In genomic region chr11:85613586-85613985, GRCm38 (mm10) we compare ENCODE assay signal across 31 mouse cellular contexts.
A peak's percentile ranks its signal among the peaks of the same experiment; 100 is the strongest.
DNase-seq lines count a peak whose midpoint lies in the region; ATAC-seq and TF ChIP-seq lines count a peak whose summit lies in the region.
"Had no signal": no experiment of that assay in that cellular context is flagged by ENCODE, and none has a peak within 500 bp of the region (broad histone marks: within the 10 kb centered on the region; RNA-seq: fewer than 3 reads in every experiment).

No protein-coding gene starts in this region.

- WGBS in kidney, adult 2 months, result 44% methylated on average over 3 of the region's 3 CpGs
- WGBS in lung, embryonic 14.5 days, result 44% methylated on average over 3 of the region's 3 CpGs
- WGBS in lung, adult 2 months, result 69% methylated on average over 3 of the region's 3 CpGs
- 71% methylated on average over 3 of the region's 3 CpGs for WGBS in embryonic facial prominence, embryonic 10.5 days

- H3K4me2 ChIP-seq in lung, embryonic 14.5 days, result no peak overlapping the region
- H3K4me2 ChIP-seq: embryonic facial prominence, embryonic 15.5 days; forebrain, embryonic 12.5 days; heart, embryonic 11.5 days; hindbrain, embryonic 15.5 days; limb, embryonic 15.5 days; neural tube, embryonic 12.5 days had no signal

- no peak for ATAC-seq in lung, embryonic 14.5 days (ENCODE audit: insufficient read depth)
- ATAC-seq: CD4-positive, CD25-positive, alpha-beta regulatory T cell, adult 4 months; forebrain, postnatal 0 days; inflammation-experienced regulatory T-cells, adult 6 months had no signal

- no peaks in the 10 kb centered on the region for H3K27me3 ChIP-seq in kidney, adult 2 months (replicated peaks; ENCODE audit: control insufficient read depth, insufficient read depth, low read length)
- no peaks in the 10 kb centered on the region for H3K27me3 ChIP-seq in lung, embryonic 14.5 days (ENCODE audit: insufficient read depth, low read length)
- H3K27me3 ChIP-seq in embryonic facial prominence, embryonic 10.5 days (replicated peaks; ENCODE audit: low read depth, poor library complexity, severe bottlenecking), result peaks cover 4% of the 10 kb centered on the region; the same call in 1 of the 2 replicates
- H3K27me3 ChIP-seq: embryonic facial prominence, embryonic 15.5 days; hindbrain, embryonic 15.5 days; limb, embryonic 15.5 days; neural tube, embryonic 12.5 days had no signal

- DNase-seq in adrenal gland, postnatal 14 days, result peak; percentile 13
- DNase-seq in adrenal gland, postnatal 25 days, result no peak
- DNase-seq in kidney, adult 2 months, result peak; percentile 56
- DNase-seq in kidney, adult 18-20 months, result no peak
- no peak for DNase-seq in lung, embryonic 14.5 days
- no peak for DNase-seq in lung, adult 2 months
- DNase-seq in embryonic facial prominence, embryonic 10.5 days (ENCODE audit: low spot score), result no peak
- DNase-seq: cerebellum, adult 2 months; cerebellum, postnatal 14 days; forebrain, postnatal 0 days; gastrocnemius, postnatal 10 days; heart, postnatal 10 days; layer of hippocampus, adult 9-11 months; lung, postnatal 14 days; right cerebral cortex, adult 18-20 months; spleen, adult 18-20 months; thymus, adult 2 months; thymus, postnatal 36 days had no signal

- H3K9me3 ChIP-seq in lung, embryonic 14.5 days (ENCODE audit: low read depth, low read length), result no peaks in the 10 kb centered on the region
- no peaks in the 10 kb centered on the region for H3K9me3 ChIP-seq in embryonic facial prominence, embryonic 10.5 days
- H3K9me3 ChIP-seq: embryonic facial prominence, embryonic 15.5 days; forebrain, embryonic 12.5 days; hindbrain, embryonic 10.5 days; hindbrain, embryonic 15.5 days; limb, embryonic 10.5 days; limb, embryonic 15.5 days; midbrain, embryonic 10.5 days; neural tube, embryonic 12.5 days had no signal

- peak overlapping the region; percentile 22; the same call in 1 of the 2 replicates for H3K27ac ChIP-seq in kidney, adult 2 months (ENCODE audit: insufficient read depth, low read depth, low read length)
- H3K27ac ChIP-seq in lung, embryonic 14.5 days (ENCODE audit: low read depth), result peak overlapping the region; percentile 22; the same call in 1 of the 2 replicates
- H3K27ac ChIP-seq in embryonic facial prominence, embryonic 10.5 days (replicated peaks), result peak overlapping the region; percentile 55; the same call in 1 of the 2 replicates
- H3K27ac ChIP-seq: embryonic facial prominence, embryonic 15.5 days; forebrain, embryonic 12.5 days; hindbrain, embryonic 10.5 days; hindbrain, embryonic 15.5 days; limb, embryonic 10.5 days; limb, embryonic 15.5 days; liver, embryonic 14.5 days; midbrain, embryonic 10.5 days; neural tube, embryonic 12.5 days had no signal

- H3K36me3 ChIP-seq in kidney, adult 2 months (ENCODE audit: control insufficient read depth, insufficient read depth, low read length), result no peaks in the 10 kb centered on the region
- H3K36me3 ChIP-seq in lung, embryonic 14.5 days (ENCODE audit: insufficient read depth), result no peaks in the 10 kb centered on the region
- H3K36me3 ChIP-seq in embryonic facial prominence, embryonic 10.5 days (replicated peaks), result no peaks in the 10 kb centered on the region
- H3K36me3 ChIP-seq: embryonic facial prominence, embryonic 15.5 days; forebrain, embryonic 12.5 days; hindbrain, embryonic 10.5 days; hindbrain, embryonic 15.5 days; limb, embryonic 10.5 days; limb, embryonic 15.5 days; midbrain, embryonic 10.5 days; neural tube, embryonic 12.5 days had no signal

- H3K9ac ChIP-seq in lung, embryonic 14.5 days, result no peak overlapping the region
- H3K9ac ChIP-seq: embryonic facial prominence, embryonic 15.5 days; forebrain, embryonic 12.5 days; forebrain, postnatal 0 days; hindbrain, embryonic 15.5 days; limb, embryonic 15.5 days; liver, embryonic 14.5 days; neural tube, embryonic 12.5 days had no signal

- peaks cover 8% of the 10 kb centered on the region for H3K4me1 ChIP-seq in kidney, adult 2 months (ENCODE audit: control insufficient read depth, insufficient read depth, low read length)
- H3K4me1 ChIP-seq in lung, embryonic 14.5 days (ENCODE audit: insufficient read depth), result peaks cover 42% of the 10 kb centered on the region
- peaks cover 9% of the 10 kb centered on the region for H3K4me1 ChIP-seq in lung, adult 2 months (ENCODE audit: control insufficient read depth, insufficient read depth, low read length)
- peaks cover 79% of the 10 kb centered on the region for H3K4me1 ChIP-seq in embryonic facial prominence, embryonic 10.5 days
- H3K4me1 ChIP-seq: hindbrain, embryonic 15.5 days; neural tube, embryonic 12.5 days had no signal

- H3K4me3 ChIP-seq in kidney, adult 2 months (ENCODE audit: insufficient read depth, low read depth, low read length), result no peak overlapping the region
- H3K4me3 ChIP-seq in lung, embryonic 14.5 days (ENCODE audit: low read depth, low read length), result no peak overlapping the region
- no peak overlapping the region for H3K4me3 ChIP-seq in lung, adult 2 months (replicated peaks; ENCODE audit: extremely low read depth, low read depth, low read length)
- H3K4me3 ChIP-seq in embryonic facial prominence, embryonic 10.5 days, result no peak overlapping the region
- H3K4me3 ChIP-seq: embryonic facial prominence, embryonic 15.5 days; forebrain, embryonic 12.5 days; hindbrain, embryonic 10.5 days; hindbrain, embryonic 15.5 days; limb, embryonic 10.5 days; limb, embryonic 15.5 days; midbrain, embryonic 10.5 days; myocyte; neural tube, embryonic 12.5 days had no signal

- no peak for TF ChIP-seq POLR2A in kidney, adult 2 months (IDR thresholded peaks at IDR 0.05; ENCODE audit: low read depth, low read length)
- TF ChIP-seq POLR2A in lung, adult 2 months (IDR thresholded peaks at IDR 0.05; ENCODE audit: borderline replicate concordance, extremely low read depth, low read depth, low read length), result no peak

- no peak for TF ChIP-seq CTCF in kidney, adult 2 months (conservative IDR thresholded peaks at IDR 0.05; ENCODE audit: insufficient read depth, insufficient read length, low read depth, low read length)
- no peak for TF ChIP-seq CTCF in lung, embryonic 14.5 days (IDR thresholded peaks at IDR 0.05; ENCODE audit: low read depth)
- no peak for TF ChIP-seq CTCF in lung, adult 2 months (IDR thresholded peaks at IDR 0.05; ENCODE audit: insufficient read depth, low read length)

Comparison
In these comparisons a context has a peak if more than half of its experiments do, and no peak if none do; other contexts are left out.
1. DNase-seq: peak in adrenal gland, postnatal 14 days (single experiment) and kidney, adult 2 months (single experiment); none in adrenal gland, postnatal 25 days (single experiment), kidney, adult 18-20 months (single experiment), lung, embryonic 14.5 days (single experiment), lung, adult 2 months (single experiment) and embryonic facial prominence, embryonic 10.5 days (single experiment).
2. Peak in every context shown above with its lines, with median percentiles within 50 percentile points of each other: H3K27ac ChIP-seq.